Mouse (Mus musculus) myocyte (in vitro differentiated cells): ENCODE measurements around the gene Lat2.

Source experiments
- E2F4 ChIP-seq: IDR thresholded peaks from one replicate; pipeline ENCODE4 v1.6.1; 2011; ENCODE audit warnings: mild to moderate bottlenecking, control low read depth, moderate library complexity; ENCODE audit not compliant: insufficient read depth
- MAX ChIP-seq: IDR thresholded peaks from one replicate; pipeline ENCODE4 v1.6.1; 2011; ENCODE audit warnings: low read depth, mild to moderate bottlenecking, control low read depth
- MYOD1 ChIP-seq, 3 experiments: IDR thresholded peaks; one replicate each; pipeline ENCODE4 v1.6.1; 2011; ENCODE audit warnings: control low read depth in 2 of 3, low read depth in 2 of 3, mild to moderate bottlenecking in 2 of 3, moderate library complexity in 1 of 3; ENCODE audit not compliant: insufficient read length in 2 of 3, control insufficient read depth in 1 of 3
- POLR2A ChIP-seq: IDR thresholded peaks from one replicate; pipeline ENCODE4 v1.6.1; 2011; ENCODE audit warnings: low read depth, mild to moderate bottlenecking, control low read depth, moderate library complexity; ENCODE audit not compliant: insufficient read length
- POLR2AphosphoS2 ChIP-seq: IDR thresholded peaks from one replicate; pipeline ENCODE4 v1.6.1; 2011; ENCODE audit warnings: low read depth, control low read depth; ENCODE audit not compliant: insufficient read length
- SRF ChIP-seq: IDR thresholded peaks from one replicate; pipeline ENCODE4 v1.6.1; 2011; ENCODE audit warnings: low read depth; ENCODE audit not compliant: control insufficient read depth, insufficient read length
- TCF12 ChIP-seq: IDR thresholded peaks from one replicate; pipeline ENCODE4 v1.6.1; 2011; ENCODE audit warnings: mild to moderate bottlenecking, control low read depth; ENCODE audit not compliant: poor library complexity, insufficient read depth, severe bottlenecking
- USF1 ChIP-seq: IDR thresholded peaks from one replicate; pipeline ENCODE4 v1.6.1; 2011; ENCODE audit warnings: low read depth, mild to moderate bottlenecking, control low read depth, moderate library complexity

GRCm38 (mm10) chr5:134644121-134644520, 29.3 kb upstream of the Lat2 start:
- TF ChIP-seq POLR2A = no peak
- no peak for TF ChIP-seq MAX
- TF ChIP-seq POLR2AphosphoS2 = no peak
- no peak for TF ChIP-seq USF1
- TF ChIP-seq E2F4 = no peak
- no peak for TF ChIP-seq TCF12
- no peak for TF ChIP-seq SRF
- TF ChIP-seq MYOD1 (IDR thresholded peaks at IDR 0.05; ENCODE audit: control insufficient read depth in 1 of 3, insufficient read length in 2 of 3, low read depth in 2 of 3) = no peak
